Mouse (Mus musculus) embryo, embryonic 11 days (tissue): ENCODE measurements at regions not wholly inside any gene's neighbourhood (a gene's known extent, or its start where the extent isn't known, plus 50 kb on each side); places are given as distances from the start of the nearest gene placed in this dataset.

Experiments
- DNase-seq: peaks from one replicate; pipeline ENCODE4 v3.0.0-alpha.2; 2015

GRCm38 (mm10) chr11:104038271-104038800, 71.8 kb downstream of the Arf2 start:
- DNase-seq = no peak

- no peak for DNase-seq
These were observed 78.7 kb downstream of the Arf2 start for GRCm38 (mm10) chr11:104045216-104045615.

- DNase-seq = no peak
These were observed 80.7 kb upstream of the Crhr1 start for GRCm38 (mm10) chr11:104051986-104052385.

- peak; percentile 78 for DNase-seq
These were observed 79.4 kb upstream of the Crhr1 start for GRCm38 (mm10) chr11:104053242-104053641.

DNA sequence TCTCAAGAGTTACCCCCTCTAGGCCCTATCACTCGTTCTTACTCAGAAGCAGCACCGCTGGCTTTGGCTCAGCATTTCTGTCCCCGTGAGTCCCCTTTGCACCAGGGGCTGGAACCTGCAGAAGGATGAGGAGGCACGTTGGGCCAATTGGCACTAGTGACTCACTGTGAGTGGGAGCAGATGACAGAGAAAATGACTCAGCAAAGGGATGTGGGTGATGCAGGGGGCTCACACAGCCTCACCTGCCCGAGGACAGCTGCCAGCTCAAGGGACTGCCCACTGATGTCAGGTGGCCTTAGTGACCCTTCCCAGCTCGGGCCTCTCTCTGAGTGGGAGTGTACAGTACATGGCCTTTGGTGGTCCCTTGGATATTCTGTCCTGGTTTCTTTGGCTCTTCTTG, 76.7 kb upstream of the Crhr1 start:
- no peak for DNase-seq

DNA sequence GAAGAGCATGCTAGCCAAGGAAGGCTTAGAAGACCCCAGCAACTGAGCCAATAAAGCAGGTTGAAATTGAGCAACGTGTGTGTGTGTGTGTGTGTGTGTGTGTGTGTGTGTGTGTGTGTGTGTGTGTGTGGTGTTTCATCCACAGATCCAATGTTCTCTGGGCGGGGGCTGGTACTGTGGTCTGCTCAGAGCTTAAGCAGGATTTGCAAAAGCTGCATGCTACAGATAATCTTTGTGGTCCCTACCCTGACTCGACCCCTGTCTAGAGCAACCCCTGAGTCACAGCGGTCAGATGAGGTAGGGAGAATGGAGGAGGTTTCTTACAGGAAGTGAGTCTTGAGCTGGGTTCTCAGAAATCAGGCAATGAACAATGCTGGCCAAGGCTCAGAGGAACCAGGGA, 75.6 kb upstream of the Crhr1 start:
- DNase-seq = no peak

DNA sequence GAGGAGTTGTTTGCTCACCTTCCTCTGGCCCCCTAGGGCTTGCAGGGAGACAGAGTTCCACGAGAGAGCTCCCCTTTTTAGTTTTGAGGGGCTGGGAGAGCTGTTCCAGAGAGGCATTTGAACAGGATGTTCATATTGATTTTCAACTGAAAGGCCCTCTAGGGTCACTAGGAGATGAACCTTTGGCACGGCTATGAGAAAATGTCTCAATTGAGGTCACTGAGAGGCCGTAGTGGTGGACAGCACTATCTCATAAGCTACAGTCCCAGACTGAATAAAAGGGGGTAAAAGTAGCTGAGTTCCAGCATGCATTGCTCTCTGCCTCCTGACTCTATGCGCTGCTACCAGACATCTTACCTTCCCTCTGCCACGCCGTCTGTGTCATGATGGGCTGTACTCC, 74.1 kb upstream of the Crhr1 start:
- DNase-seq = no peak

- DNase-seq = no peak
These were observed 73.6 kb upstream of the Crhr1 start for GRCm38 (mm10) chr11:104059085-104059484.

DNA sequence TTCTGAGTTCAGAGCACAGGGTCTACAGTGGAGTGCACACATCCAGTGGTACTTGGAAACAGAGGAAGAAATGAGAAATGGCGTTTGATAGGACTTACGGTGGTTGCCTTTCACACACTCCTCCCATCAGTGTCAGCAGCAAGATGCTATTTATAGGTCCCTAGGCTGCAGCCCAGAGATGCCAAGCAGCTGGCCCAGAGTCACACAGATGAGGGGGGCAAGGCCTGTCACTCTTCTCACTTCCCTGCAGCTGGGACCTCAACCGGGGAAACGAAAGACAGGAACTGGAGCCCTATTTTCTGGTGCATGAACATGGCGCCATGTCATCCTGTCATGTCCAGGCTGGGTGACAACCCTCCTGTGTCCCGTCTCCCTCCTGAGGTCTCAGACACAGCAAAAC, 71.3 kb upstream of the Crhr1 start:
- DNase-seq = no peak

- DNase-seq = no peak
These were observed 67.5 kb upstream of the Crhr1 start for GRCm38 (mm10) chr11:104065181-104065580.

GRCm38 (mm10) chr11:104072591-104073183, 60.0 kb upstream of the Crhr1 start:
- no peak for DNase-seq

- no peak for DNase-seq
These were observed 57.9 kb upstream of the Crhr1 start for GRCm38 (mm10) chr11:104074763-104075162.

GRCm38 (mm10) chr11:104075394-104075793, 57.3 kb upstream of the Crhr1 start:
- DNase-seq = no peak

DNA sequence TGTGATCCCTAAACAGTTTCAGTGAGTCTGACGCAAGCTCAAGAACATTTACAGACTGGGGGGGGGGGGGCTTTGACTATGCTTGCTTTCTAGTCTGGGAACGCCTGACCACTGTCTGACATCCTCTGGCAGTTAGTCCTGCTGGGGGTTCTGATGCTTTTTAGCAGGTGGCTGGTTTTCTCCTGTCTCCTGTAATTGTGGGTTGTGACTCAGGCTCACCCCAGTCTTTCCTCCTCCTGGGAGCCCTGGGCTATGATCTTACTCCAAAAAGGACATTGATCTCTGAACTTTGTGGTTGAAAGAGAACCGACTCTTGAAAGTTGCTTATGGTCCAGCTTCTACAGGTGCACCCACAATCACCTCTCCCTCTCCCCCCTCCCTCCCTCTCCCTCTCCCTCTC, 50.6 kb upstream of the Crhr1 start:
- no peak for DNase-seq
